Mouse (Mus musculus) induced T-regulatory cell, adult 2 months (primary cell): ENCODE data around the gene Celf5.
A peak's percentile ranks its signal among the peaks of the same experiment; 100 is the strongest.

Experiments
- DNase-seq: peaks from one replicate; pipeline ENCODE4 v3.0.0-alpha.2; 2012; ENCODE audit warnings: low read depth

Gene Celf5

DNA sequence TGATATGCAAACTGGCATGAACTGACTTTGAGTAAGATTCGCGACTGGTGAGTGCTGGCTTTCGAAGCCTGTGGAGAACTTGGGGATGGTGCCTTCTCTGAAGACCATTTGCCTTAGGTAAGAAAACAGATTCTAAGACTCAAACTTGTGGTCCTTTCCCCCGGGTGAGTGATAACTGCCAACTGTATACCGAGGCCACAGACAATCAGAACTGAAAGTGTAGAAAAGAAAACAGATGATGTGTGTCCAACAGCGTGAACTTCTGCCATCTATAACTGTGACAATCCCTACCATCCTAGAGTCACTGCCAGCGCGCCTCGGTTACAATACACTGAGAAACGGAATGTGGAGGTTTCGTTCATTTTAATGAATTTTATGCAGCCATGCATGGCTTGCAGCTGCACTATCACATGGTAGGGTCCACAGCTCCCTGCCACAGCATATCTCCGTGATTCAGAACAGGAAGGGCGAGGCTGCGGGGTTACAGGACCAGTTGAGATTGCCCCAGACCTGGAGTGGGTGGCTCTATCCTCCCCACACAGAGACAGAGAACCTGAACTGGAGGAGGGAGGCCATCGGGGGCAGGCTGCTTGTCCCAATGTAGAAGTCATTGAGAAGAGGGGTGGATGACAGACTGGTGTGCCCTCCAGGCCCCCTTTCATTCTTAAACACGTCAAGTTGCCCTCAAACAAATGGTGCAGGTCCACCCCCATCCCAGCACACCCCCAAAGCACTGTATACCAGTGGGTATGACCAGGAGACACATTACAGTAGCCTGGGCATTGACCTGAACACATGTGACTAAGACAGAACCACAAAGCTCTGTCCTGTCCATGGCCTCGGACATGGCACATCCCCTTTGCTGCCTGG lies 15.1 kb upstream of the Celf5 start:
- peak; percentile 59 for DNase-seq

DNA sequence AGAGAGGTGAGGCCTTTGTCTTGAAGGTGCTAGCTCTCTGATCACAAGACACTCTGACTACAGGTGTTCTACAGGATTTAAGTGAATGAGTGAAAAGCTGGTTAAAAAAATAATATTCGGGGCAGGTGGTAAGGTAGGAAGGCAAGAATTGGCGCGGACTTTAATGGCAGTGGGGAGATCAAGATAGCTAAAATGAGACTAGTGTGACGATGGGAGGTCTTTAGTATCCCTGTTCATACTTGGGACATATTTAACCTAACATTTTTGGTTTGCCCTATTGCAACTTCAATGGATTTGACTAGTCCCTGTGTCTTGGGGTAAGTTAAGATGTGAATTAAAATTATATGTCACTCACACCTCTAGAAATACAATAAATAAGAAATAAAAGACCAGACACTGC lies 14.5 kb upstream of the Celf5 start:
- DNase-seq: no peak

DNA sequence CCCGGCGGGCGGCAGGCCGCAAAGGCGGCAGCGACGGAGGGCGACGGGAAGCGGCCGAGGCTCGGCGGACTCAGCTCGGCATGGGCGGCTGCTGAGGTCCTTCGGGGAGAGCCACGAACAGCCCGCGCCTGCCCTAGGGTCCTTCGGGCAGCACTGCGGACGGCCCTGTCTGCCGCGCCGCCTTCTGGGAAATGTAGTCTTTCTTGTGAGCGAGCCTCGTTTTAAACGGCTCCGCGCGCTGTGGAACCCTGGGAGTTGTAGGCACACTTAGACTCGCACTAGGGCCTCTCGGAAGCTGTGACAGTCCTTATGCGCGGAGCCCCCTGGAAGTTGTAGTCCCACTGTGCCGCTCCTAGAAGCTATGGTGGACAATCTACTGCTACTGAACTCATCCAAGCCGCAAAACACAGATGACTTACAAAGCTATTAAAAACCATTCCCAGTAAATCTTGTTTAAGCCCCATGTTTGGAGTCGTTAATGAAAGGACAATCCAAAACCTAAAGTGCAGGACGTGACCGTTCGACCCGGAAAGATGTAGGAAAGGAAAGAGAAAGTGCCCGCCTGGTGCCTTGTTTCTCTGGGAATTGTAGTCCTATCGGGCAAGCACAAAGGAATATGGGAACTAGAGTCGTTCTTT lies 13.9 kb upstream of the Celf5 start, which contains the start of gene Ncln:
Ncln (minus strand) TSS at position 129 of the 638 bp plus-strand sequence.
- DNase-seq: peak; percentile 98

- no peak for DNase-seq
Observed at GRCm38 (mm10) chr10:81495616-81496263, 13.2 kb upstream of the Celf5 start.

DNA sequence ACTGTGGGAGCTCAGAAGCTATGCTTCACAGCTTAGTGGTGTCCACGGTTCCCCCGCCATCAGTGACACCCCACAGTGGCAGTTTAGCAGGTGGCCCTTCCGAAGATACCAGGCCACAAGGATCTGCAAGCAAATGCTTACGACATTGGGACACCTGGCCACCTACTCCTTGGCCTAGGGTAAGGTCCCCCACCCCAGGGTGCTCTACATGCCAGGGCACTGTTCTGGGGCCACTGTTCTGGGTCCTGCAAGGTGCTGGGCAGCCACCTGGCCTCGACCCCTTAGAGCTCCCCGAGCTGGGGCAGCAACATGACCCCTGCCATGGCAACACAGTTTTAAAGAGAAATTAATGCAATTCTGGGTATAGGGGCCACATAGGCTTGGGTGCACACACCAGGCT lies 12.6 kb upstream of the Celf5 start:
- DNase-seq: no peak

DNA sequence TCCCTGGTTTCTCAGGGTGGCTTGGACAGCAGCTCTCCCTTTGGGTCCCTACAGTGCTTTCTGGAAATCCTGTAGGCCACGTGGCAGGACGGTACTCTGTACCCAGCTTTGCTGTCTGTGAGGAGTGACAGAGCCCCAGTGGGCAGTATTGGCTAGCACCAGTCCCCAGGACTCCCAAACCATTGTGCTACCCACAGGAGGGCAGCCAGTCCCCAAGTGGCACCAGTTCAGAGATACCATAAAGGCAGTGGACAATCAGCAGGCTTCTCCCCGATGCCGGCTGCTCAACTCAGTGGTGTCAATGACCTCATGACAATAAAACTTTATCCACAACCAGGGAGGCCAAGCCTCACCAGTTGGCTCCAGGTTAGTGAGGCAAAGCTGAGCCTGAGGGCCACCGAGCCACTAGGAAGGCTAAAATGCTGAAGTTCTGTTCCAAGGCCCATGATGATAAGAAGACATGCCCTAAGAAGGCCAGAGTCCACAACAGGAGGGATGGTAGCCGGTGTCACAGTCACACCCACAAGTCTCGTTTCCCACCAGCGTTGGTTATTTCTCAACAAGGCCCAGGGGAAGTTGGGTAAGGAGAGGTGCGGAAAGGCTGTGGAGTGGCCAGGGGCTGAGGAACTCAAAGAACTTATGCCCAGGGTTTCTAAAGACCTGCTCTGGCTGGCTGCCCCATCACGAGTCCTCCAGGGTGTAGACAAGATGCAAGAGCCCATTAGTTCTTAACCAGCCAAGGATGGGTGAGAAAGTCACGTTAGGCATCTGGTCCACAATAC lies 11.9 kb upstream of the Celf5 start:
- peak; percentile 19 for DNase-seq

DNA sequence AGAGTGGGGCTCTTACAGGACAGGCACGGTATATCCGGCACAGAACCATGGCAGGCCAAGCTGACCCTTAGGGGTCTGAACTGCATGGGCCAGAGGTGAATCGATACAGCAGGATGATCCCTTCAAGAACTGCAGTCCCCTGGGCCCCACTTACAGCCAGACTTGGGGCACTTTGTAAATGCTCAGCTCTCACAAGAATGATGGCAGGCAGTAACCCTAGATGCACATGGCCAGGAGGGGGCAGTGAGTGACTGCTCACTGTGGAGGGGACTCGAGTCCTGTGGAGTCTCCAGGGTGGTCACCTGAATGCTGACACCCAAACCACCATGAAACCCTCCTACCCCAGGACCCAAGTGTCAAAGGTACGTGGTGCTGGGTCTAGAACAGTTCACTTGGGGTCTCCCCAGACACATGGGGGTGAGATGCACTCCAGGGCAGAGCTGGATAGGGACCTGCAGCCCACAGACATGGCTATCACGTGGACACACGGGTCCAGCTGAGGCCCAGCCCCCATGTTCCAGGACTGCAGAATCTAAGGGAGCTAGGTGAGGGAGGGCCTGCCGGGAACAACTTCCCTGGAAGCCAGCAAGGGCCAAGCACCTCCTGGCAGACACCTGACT lies 11.2 kb upstream of the Celf5 start:
- DNase-seq: peak; percentile 67

- DNase-seq: no peak
Observed at GRCm38 (mm10) chr10:81492606-81493240, 10.2 kb upstream of the Celf5 start.

DNA sequence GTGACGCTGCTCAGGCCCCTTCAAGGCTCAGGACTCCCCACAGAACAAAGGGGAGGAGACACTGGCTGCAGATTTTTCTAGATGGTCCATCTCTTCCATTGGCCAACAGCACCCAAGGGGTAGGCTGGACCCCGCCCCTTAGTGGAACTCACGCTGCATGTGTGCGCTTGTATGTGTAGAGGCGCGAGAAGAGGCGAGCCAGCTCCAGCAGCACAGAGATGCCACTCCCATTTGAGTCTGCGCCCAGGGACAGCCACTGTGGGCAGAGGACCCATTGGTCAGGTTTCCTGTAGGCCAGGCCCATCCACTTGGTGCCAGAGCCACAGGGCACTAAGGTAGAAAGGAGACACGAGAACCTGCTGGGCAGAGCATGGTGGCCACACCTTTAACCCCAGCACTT lies 8.5 kb upstream of the Celf5 start:
- no peak for DNase-seq

DNA sequence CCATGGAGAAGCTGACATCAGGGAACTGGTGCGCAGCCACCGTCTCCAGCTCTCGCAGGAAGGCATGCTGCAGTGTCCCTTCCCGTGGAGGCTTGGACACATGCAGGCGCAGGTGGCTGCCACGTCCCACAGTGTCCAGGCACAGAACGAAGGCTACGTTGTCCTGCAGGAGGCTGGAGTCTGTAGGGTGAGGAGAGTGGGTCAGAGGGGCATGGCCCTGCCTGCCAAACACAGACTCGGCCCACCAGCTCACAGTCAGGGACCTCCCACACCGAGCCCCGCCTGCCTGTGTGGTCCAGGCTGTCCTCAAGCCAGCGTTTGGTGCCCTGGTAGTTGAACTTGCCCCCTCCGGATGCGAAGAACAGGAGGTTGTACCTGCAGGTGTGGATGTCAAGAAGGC lies 7.4 kb upstream of the Celf5 start:
- DNase-seq: no peak

GRCm38 (mm10) chr10:81488081-81488480 lies 5.6 kb upstream of the Celf5 start:
- DNase-seq: no peak

GRCm38 (mm10) chr10:81486496-81486895 lies 4.0 kb upstream of the Celf5 start:
- DNase-seq: no peak

DNA sequence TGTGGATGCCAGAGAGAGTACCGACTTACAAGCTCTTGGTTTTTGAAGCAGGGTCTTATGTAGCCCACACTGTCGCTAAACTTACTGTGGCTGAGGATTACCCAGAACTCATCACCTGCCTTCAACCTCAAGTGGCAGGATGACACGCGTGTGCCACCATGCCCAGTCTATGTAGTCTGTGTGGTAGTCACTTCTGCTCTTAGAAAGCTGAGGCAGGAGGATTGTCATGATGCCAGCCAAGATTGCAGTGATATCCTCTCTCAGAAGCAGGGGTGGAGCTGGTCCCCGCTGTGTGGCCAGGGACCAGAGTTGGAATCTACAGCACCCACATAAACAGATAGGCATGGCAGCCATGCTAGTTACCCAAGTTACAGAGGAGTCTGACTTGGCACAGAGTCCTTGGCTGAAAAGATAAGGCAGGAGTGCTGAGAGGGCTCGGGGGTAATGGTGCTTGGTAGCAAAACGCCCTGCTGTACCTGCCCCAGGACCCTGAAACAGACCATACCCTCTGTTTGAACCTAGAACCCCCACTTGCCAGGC lies 3.0 kb upstream of the Celf5 start:
- DNase-seq: no peak

- DNase-seq: peak; percentile 68
Observed at GRCm38 (mm10) chr10:81485060-81485449, 2.5 kb upstream of the Celf5 start.

DNA sequence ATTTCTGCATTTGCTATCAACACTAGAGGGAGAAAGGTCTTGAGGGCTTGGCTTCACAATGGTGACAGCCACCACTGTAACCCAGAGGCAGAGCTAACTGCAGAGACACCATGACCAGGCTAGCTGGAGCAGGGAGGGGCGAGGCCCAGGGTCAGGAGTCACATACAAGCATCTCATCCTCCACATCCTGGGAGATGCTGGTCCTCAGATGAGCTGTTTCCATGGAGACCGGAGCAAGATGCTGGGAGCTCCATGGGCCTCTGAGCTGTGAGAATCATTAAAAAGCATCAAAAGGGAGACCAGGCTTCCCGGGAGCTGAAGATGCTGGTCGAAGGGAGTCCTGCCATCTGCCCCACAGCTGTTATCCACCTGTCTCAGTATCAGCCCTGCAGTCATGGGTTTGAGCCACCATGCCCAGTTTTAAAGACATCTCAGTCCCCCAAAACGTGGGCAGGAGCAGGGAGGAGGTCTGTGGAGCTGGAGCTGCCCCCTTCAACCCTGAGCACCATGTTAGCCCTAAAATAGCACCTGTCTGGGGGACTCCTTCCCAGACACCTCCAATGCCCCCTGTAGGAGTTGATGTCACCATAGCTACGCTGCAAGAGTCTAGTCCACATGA lies 2.0 kb upstream of the Celf5 start:
- DNase-seq: no peak

DNA sequence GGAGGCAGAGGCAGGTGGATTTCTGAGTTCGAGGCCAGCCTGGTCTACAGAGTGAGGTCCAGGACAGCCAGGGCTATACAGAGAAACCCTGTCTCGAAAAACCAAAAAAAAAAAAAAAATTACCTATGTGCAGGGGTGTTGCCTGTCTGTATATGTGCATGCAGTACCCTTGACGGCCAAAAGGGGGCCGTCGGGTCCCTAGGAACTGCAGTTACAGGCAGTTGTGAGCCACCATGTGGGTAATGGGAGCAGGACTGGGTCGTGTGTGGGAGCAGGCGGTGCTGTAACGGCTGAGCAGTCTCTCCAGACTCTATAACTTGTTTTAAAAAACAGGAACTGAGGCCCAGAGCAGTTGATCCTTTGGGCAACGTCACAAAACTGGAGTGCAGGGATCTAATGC lies 1.5 kb upstream of the Celf5 start:
- DNase-seq: peak; percentile 79

GRCm38 (mm10) chr10:81481605-81482532 lies 640 bp downstream of the Celf5 start:
- DNase-seq: no peak

- no peak for DNase-seq
Observed at GRCm38 (mm10) chr10:81474461-81474860, 8.0 kb downstream of the Celf5 start.

- peak; percentile 90 for DNase-seq
Observed at GRCm38 (mm10) chr10:81473003-81473451, 9.5 kb downstream of the Celf5 start.
